Mouse (Mus musculus) heart, embryonic 11.5 days (tissue): ENCODE measurements around the gene Mon2. TPM values are rescaled to one million over a fixed set of nuclear protein-coding genes. Genes with fewer than 3 reads are reported as not detected.
"Not testable (repeated sequence)": the region's sequence is repeated elsewhere in the genome, so short reads cannot be mapped to it uniquely, and the experiment has no call there.

ENCODE experiments used
- ATAC-seq: fragments of 200-750 bp; cut with Nextera tagmentation; replicated peaks from 2 replicates; pipeline ENCODE4 v1.8.0; 2017; ENCODE audit warnings: moderate library complexity; ENCODE audit not compliant: insufficient number of reproducible peaks, low FRiP score, low TSS enrichment
- H3K27ac ChIP-seq: fragments of 300-500 bp; sonication (generic); 2 replicates; pipeline ENCODE4 v1.5.1; 2014; ENCODE audit warnings: mild to moderate bottlenecking, low read depth, low read length
- H3K27me3 ChIP-seq: fragments of 300-500 bp; sonication (generic); 2 replicates; pipeline ENCODE4 v1.6.1; 2014; ENCODE audit warnings: mild to moderate bottlenecking, low read length, mixed read lengths; ENCODE audit not compliant: control insufficient read depth, insufficient read depth
- H3K36me3 ChIP-seq: fragments of 300-500 bp; sonication (generic); 2 replicates; pipeline ENCODE4 v1.6.1; 2014; ENCODE audit warnings: mild to moderate bottlenecking, low read length, moderate library complexity, mixed read lengths; ENCODE audit not compliant: control insufficient read depth, insufficient read depth
- H3K4me1 ChIP-seq: fragments of 300-500 bp; sonication (generic); 2 replicates; pipeline ENCODE4 v1.6.1; 2014; ENCODE audit warnings: low read length; ENCODE audit not compliant: control insufficient read depth, insufficient read depth
- H3K4me2 ChIP-seq: fragments of 300-500 bp; sonication (generic); 2 replicates; pipeline ENCODE4 v1.6.1; 2014; ENCODE audit warnings: mild to moderate bottlenecking, moderate library complexity
- H3K4me3 ChIP-seq: fragments of 300-500 bp; sonication (generic); 2 replicates; pipeline ENCODE4 v1.5.1; 2014; ENCODE audit warnings: low read depth, low read length
- H3K9ac ChIP-seq: fragments of 300-500 bp; sonication (generic); 2 replicates; pipeline ENCODE4 v1.6.1; 2014; ENCODE audit warnings: mild to moderate bottlenecking, low read depth, low read length, moderate library complexity
- H3K9me3 ChIP-seq: fragments of 300-500 bp; sonication (generic); replicated peaks from 2 replicates; pipeline ENCODE4 v1.6.1; 2016; ENCODE audit warnings: low read length; ENCODE audit not compliant: control insufficient read depth
- WGBS: fragments of 180-500 bp; shearing (Covaris S2); extraction: QIAGEN DNeasy Blood & Tissue Kit; methylation state at CpG from one replicate; pipeline ENCODE4 v1.1.7; 2014; ENCODE audit not compliant: insufficient replicate concordance; 5-methylcytosine and 5-hydroxymethylcytosine counted together
- polyA plus RNA-seq: library from polyadenylated mRNA; unstranded; fragments of >200 nt; fragmentation: Nextera tagmentation; extraction: Ambion mirVana; gene quantifications from 2 replicates; pipeline ENCODE4 v1.2.1, GENCODE M21; 2014

Mon2 gene
- polyA plus RNA-seq, 1 experiment from 2014 or later: 23.7 TPM

DNA sequence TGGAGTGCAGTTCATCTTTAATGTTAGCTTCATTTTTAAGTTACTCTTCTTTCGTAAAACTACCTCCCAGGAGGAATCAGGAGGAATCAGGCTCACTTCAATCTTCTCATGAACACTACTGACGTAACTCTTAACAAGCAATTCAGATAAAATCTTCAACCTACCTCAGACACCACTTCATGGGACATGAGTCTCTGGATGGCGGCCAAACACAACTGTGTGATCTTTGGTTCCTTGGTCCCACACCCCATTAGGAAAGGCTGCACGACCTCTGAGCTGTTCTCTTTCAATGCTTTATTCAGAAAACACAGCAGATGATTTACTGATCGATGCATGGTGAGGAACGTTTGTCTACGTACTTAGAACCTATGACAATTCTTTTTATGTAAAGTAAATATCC is 24.3 kb downstream of the Mon2 start:
- WGBS: 59% methylated on average over 7 of the region's 7 CpGs
- H3K36me3 ChIP-seq: peaks cover 3% of the 10 kb centered on the region
- H3K4me2 ChIP-seq: no peak overlapping the region; the same call in 1 of the 2 replicates
- no peak overlapping the region for H3K27ac ChIP-seq
- ATAC-seq: no peak
- peaks cover 16% of the 10 kb centered on the region for H3K4me1 ChIP-seq
- no peaks in the 10 kb centered on the region for H3K27me3 ChIP-seq
- no peaks in the 10 kb centered on the region for H3K9me3 ChIP-seq
- no peak overlapping the region for H3K4me3 ChIP-seq
- H3K9ac ChIP-seq: no peak overlapping the region

DNA sequence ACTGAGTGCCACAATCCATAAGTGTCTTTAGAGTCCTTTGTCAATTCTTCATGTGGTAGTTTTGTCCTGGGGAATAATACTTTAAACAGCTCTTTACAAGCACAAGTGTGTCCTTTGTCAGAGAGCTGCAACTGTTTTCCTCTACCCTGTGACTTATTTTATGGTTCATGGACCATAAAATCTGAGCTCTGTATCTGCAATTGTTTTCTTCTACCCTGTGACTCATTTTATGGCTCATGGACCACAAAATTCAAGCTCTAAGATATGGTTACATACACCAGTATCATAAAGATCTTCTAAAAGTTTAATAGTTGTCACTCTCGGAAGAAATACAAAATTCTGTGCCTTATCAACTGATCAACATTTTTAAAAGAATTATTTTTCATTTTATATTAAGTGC is 27.6 kb downstream of the Mon2 start:
- H3K4me2 ChIP-seq: no peak overlapping the region
- no peak for ATAC-seq
- H3K9me3 ChIP-seq: no peaks in the 10 kb centered on the region
- H3K9ac ChIP-seq: no peak overlapping the region
- peaks cover 8% of the 10 kb centered on the region for H3K36me3 ChIP-seq
- H3K27me3 ChIP-seq: no peaks in the 10 kb centered on the region
- 85% methylated on average over 1 of the region's 1 CpGs for WGBS
- H3K4me1 ChIP-seq: peaks cover 6% of the 10 kb centered on the region
- H3K27ac ChIP-seq: no peak overlapping the region
- no peak overlapping the region for H3K4me3 ChIP-seq

DNA sequence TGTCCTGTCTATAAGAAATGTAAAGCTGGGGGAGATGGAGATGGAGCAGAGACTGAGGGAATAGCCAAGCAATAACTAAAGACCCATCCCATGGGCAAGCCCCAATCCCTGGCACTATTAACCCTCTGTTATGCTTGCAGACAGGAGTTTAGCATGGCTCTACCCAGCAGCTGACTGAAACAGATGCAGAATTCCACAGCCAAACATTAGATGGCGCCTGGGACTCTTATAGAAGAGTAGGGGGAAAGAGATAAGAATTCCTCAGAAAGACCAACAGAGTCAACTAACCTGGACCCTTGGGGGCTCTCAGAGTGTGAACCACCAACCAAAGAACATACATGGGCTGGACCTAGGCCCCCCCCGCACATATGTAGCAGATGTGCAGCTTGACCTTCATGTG is 36.4 kb downstream of the Mon2 start:
- no peak for ATAC-seq
- H3K9me3 ChIP-seq: no peaks in the 10 kb centered on the region
- H3K4me1 ChIP-seq: no peaks in the 10 kb centered on the region
- no peak overlapping the region for H3K4me2 ChIP-seq
- no peak overlapping the region for H3K4me3 ChIP-seq
- no peak overlapping the region for H3K27ac ChIP-seq
- H3K36me3 ChIP-seq: peaks cover 22% of the 10 kb centered on the region
- 55% methylated on average over 2 of the region's 2 CpGs for whole genome bisulfite sequencing
- H3K27me3 ChIP-seq: no peaks in the 10 kb centered on the region
- H3K9ac ChIP-seq: no peak overlapping the region

DNA sequence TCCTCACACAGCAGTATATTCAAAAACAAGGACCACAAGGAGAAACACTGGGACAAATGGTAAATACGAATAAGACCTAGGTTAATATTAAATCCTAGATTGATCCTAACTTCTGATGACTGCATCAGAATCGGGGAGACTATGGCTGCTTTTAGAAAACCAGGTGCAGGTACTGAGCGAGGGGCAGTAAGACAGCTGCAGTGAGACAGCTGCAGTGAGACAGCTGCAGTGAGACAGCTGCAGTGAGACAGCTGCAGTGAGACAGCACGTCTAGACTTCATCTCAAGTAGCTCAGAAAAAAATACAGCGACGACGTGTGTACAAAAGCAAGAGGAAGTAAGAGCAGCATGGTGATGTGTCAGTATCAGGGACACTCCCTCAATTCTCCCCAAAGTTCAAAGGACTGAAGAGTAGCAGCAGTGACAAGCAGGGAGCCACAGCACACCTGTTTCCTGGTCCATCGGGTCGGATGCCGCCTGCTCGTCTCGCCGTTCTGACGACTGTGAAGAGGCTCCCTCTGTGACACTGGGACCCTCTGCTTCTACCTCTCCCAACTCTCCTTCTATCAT is 44.1 kb downstream of the Mon2 start:
- 88% methylated on average over 14 of the region's 14 CpGs for WGBS
- no peak overlapping the region for H3K4me3 ChIP-seq
- H3K9me3 ChIP-seq: no peaks in the 10 kb centered on the region
- no peak overlapping the region for H3K4me2 ChIP-seq
- H3K4me1 ChIP-seq: no peaks in the 10 kb centered on the region
- no peak overlapping the region for H3K9ac ChIP-seq
- no peaks in the 10 kb centered on the region for H3K27me3 ChIP-seq
- peaks cover 25% of the 10 kb centered on the region for H3K36me3 ChIP-seq
- no peak overlapping the region for H3K27ac ChIP-seq
- no peak for ATAC-seq

DNA sequence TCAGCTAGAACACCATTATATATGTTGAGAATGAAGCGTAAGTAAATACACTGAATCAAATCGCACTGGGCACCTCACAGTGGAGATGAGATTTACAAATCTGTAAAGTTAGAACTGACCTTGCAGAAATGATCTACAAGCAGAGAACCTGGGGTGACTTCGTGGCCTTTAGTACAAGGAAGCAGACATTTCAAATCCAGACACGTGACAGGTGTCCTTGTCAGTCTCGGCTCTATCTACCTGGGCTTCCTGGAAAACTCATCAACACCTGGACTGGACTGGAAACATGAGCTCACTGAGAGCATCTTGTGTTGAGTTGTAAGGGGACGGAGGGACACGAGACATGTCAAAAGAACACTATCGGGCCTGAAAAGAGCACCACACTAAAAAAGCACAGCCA is 44.9 kb downstream of the Mon2 start:
- no peaks in the 10 kb centered on the region for H3K4me1 ChIP-seq
- WGBS: 90% methylated on average over 8 of the region's 8 CpGs
- no peak overlapping the region for H3K9ac ChIP-seq
- no peak overlapping the region for H3K4me3 ChIP-seq
- H3K9me3 ChIP-seq: no peaks in the 10 kb centered on the region
- peaks cover 25% of the 10 kb centered on the region for H3K36me3 ChIP-seq
- H3K4me2 ChIP-seq: no peak overlapping the region
- H3K27me3 ChIP-seq: no peaks in the 10 kb centered on the region
- no peak for ATAC-seq
- no peak overlapping the region for H3K27ac ChIP-seq

DNA sequence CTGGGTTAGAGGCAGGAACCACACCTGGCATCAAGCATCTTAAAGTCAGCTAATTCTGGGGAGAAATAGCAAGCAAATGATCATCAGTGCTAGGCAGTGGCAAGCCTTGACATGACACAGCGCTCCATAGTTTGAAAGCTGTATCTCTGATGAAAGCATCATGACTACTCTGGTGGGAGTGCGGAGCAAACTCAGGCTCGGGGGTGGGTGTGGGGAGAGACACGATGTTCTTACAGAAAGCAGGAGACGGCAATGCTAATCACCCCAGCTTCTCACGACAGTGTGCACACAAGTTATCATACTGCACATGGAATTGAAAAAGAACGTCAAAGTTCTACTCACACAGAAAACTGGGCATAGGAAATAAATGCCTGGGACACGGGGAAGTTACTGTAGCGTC is 45.7 kb downstream of the Mon2 start:
- H3K36me3 ChIP-seq: peaks cover 28% of the 10 kb centered on the region

DNA sequence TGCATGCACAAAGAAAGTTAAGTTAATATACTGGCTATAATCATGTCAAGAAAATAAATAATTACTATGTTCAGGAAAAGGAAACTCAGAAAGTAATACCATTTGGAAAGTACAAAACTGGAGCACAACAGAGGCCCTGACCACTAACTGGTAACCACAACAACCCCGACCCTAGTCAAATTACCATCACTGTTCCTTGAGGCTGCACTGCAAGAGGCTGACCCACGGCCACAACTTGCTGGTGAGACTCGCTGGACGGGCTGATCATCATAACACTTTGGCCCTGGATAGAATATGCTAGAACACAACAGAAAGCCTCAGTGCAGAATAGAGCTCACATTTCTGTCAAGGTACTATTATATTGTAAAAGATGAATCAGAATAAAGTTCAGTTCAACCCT is 47.4 kb downstream of the Mon2 start:
- Histone ChIP-seq H3K27me3 (no peaks in the 10 kb centered on the region), H3K9ac (no peak overlapping the region), H3K36me3 (peaks cover 29% of the 10 kb centered on the region), H3K4me1 (no peaks in the 10 kb centered on the region), H3K4me3 (no peak overlapping the region), H3K27ac (no peak overlapping the region), H3K9me3 (no peaks in the 10 kb centered on the region), H3K4me2 (no peak overlapping the region)
- no peak for ATAC-seq
- WGBS: 85% methylated on average over 4 of the region's 4 CpGs

More for the DNA sequence above, 45.7 kb downstream of the Mon2 start:
- no peak overlapping the region for H3K4me3 ChIP-seq
- H3K27me3 ChIP-seq: no peaks in the 10 kb centered on the region
- no peaks in the 10 kb centered on the region for H3K4me1 ChIP-seq
- no peaks in the 10 kb centered on the region for H3K9me3 ChIP-seq
- 90% methylated on average over 9 of the region's 9 CpGs for WGBS
- no peak overlapping the region for H3K9ac ChIP-seq
- no peak for ATAC-seq
- H3K27ac ChIP-seq: no peak overlapping the region
- no peak overlapping the region for H3K4me2 ChIP-seq

DNA sequence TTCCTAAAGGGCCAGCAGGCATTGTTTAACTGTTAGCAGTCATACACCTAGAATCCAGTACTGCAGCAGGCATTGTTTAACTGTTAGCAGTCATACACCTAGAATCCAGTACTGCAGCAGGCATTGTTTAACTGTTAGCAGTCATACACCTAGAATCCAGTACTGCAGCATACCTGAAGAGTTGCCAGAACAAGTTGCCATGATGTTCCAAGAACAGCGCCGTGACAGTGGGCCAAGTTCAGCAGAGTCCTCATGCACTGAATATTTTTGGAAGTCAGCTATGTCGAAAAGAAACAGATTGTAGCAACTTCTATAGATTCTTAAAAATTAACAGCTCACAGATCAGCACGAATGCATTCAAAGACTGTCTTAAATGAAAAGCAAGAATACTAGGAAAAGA is 49.6 kb downstream of the Mon2 start:
- not testable (repeated sequence) for H3K9ac ChIP-seq, H3K9me3 ChIP-seq, H3K4me1 ChIP-seq, H3K27ac ChIP-seq, H3K4me2 ChIP-seq, H3K4me3 ChIP-seq, H3K27me3 ChIP-seq, ATAC-seq
- WGBS: 91% methylated on average over 4 of the region's 4 CpGs
- peaks cover 23% of the 10 kb centered on the region for H3K36me3 ChIP-seq

DNA sequence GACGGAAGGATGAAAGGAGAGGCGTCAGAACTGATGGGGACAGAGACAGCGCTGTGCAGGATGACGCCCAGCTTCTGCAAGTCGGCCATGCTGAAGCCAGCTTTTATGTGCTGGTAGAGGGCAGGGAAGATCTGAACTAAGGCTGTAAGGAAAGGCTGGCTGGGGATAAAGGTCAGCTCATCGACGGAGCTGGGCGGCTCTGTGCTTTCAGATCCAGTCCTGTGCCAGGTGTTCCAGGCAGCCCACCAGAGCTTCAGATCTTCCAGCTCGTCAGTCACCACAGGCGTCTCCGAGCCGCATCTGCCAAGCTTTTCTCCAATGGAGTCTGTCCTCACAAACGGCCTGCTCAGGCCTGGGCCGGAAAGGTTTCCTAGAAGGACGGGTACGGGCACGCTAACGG is 62.9 kb downstream of the Mon2 start:
- Histone ChIP-seq H3K4me1 (no peaks in the 10 kb centered on the region), H3K36me3 (peaks cover 28% of the 10 kb centered on the region), H3K27ac (no peak overlapping the region), H3K4me3 (no peak overlapping the region), H3K4me2 (no peak overlapping the region), H3K9me3 (no peaks in the 10 kb centered on the region), H3K27me3 (no peaks in the 10 kb centered on the region), H3K9ac (0 out of 2 replicates have a peak overlapping the region, but pooled peaks have one; percentile 3)
- no peak for ATAC-seq
- WGBS: 40% methylated on average over 18 of the region's 18 CpGs
